In the genomic region with DNA sequence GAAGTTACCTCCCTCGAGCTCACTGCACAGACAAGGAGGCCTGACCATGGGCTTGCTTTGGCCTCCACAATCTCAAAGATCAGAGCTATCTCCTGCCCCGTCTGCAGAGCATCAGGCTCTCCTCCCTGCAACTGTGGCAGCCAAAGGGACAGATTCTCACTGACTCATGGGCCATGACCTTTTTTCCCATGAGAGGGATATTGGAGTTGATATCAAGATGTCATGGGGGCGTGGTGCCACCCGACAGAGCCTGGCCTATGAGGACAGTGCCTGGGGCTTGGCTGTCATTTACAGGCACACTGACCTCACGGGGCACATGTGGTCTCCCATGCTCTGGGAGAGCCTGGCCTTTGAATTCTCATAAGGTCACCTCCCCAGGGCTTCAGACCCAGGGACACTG, we compare ENCODE assay signal across 10 mouse cellular contexts.
"Had no signal": no experiment of that assay in that cellular context is flagged by ENCODE, and none has a peak within 500 bp of the region (broad histone marks: within the 10 kb centered on the region; RNA-seq: fewer than 3 reads in every experiment).

No protein-coding gene starts in this region.

- H3K4me2 ChIP-seq: limb, embryonic 15.5 days; liver, embryonic 12.5 days; lung, embryonic 15.5 days; midbrain, embryonic 13.5 days had no signal

- DNase-seq: kidney, adult 18-20 months; kidney, postnatal 10 days; kidney, postnatal 4 days; right cerebral cortex, postnatal 14 days; thymus, postnatal 4 days had no signal

- H3K4me3 ChIP-seq: layer of hippocampus, adult 2 months; limb, embryonic 15.5 days; liver, embryonic 12.5 days; lung, embryonic 15.5 days; midbrain, embryonic 13.5 days had no signal

- H3K9me3 ChIP-seq: limb, embryonic 15.5 days; liver, embryonic 12.5 days; lung, embryonic 15.5 days had no signal

- H3K4me1 ChIP-seq: limb, embryonic 15.5 days; liver, embryonic 12.5 days; lung, embryonic 15.5 days had no signal

- H3K9ac ChIP-seq: limb, embryonic 15.5 days; liver, embryonic 12.5 days; lung, embryonic 15.5 days; midbrain, embryonic 13.5 days had no signal

- H3K27ac ChIP-seq: layer of hippocampus, adult 2 months; limb, embryonic 15.5 days; liver, embryonic 12.5 days; lung, embryonic 15.5 days; midbrain, embryonic 13.5 days had no signal

- H3K36me3 ChIP-seq: lung, embryonic 15.5 days had no signal

- H3K27me3 ChIP-seq: limb, embryonic 15.5 days; liver, embryonic 12.5 days; lung, embryonic 15.5 days; midbrain, embryonic 13.5 days had no signal

- ATAC-seq: liver, embryonic 12.5 days; midbrain, embryonic 13.5 days had no signal
